Mouse (Mus musculus): Measurements from ENCODE around the gene Mup12. TPM values are rescaled to one million over a fixed set of nuclear protein-coding genes. Genes with fewer than 3 reads are reported as not detected.
"Not testable (repeated sequence)": the region's sequence is repeated elsewhere in the genome, so short reads cannot be mapped to it uniquely, and the experiment has no call there.

Gene Mup12
- not detected for total RNA-seq (2022)

GRCm38 (mm10) chr4:60741226-60741625 is at the start of gene Mup12:
TSS of gene Mup12 (minus strand) at chr4:60741326.
- DNase-seq (ENCODE audit: low spot score in 2 of 2) = not testable (repeated sequence)

Other genes starting within 250 kb of the Mup12 start
- not detected for gene Mup1, start 239.4 kb downstream of the Mup12 start, total RNA-seq (2022)
- not detected for gene Mup10, start 159.1 kb downstream of the Mup12 start, total RNA-seq (2022)
- not detected for gene Mup11, start 78.9 kb downstream of the Mup12 start, total RNA-seq (2022)
- gene Mup22, start 80.1 kb upstream of the Mup12 start, total RNA-seq (2022) = not detected

Data from left cerebral cortex, adult 8-10 months (tissue).